Mouse (Mus musculus) heart, postnatal 0 days (tissue): ENCODE measurements around the gene Tacc3.

Source experiments
- CTCF ChIP-seq: IDR thresholded peaks from 2 replicates; pipeline ENCODE4 v1.5.1; 2016; ENCODE audit warnings: antibody characterized with exemption, control low read depth, low read depth
- EP300 ChIP-seq: IDR thresholded peaks from 2 replicates; pipeline ENCODE4 v1.6.1; 2016; ENCODE audit warnings: antibody characterized with exemption, low read depth

GRCm38 (mm10) chr5:33681611-33682388, 23.9 kb downstream of the Tacc3 start:
- TF ChIP-seq CTCF (no peak), EP300 (no peak)
